Mouse (Mus musculus) central nervous system, embryonic 11.5 days (tissue): Measurements from ENCODE around the gene Olfr808. TPM values are rescaled to one million over a fixed set of nuclear protein-coding genes. Genes with fewer than 3 reads are reported as not detected.

Experiments
- polyA plus RNA-seq: library from polyadenylated mRNA; depleted of rRNA; stranded (reverse); fragments of >200 nt; gene quantifications from 2 replicates; pipeline ENCODE4 v1.2.3, GENCODE M21; 2012; rRNA removed

Gene Olfr808
- not detected in 2 replicates for polyA plus RNA-seq

GRCm38 (mm10) chr10:129765182-129765581 lies at the start of gene Olfr808:
Gene Olfr808 (plus strand): TSS chr10:129765482.

GRCm38 (mm10) chr10:129729275-129729674 lies 36.0 kb upstream of the Olfr808 start, which contains the start of gene Olfr805:
Gene Olfr805 (minus strand): TSS chr10:129729375.

DNA sequence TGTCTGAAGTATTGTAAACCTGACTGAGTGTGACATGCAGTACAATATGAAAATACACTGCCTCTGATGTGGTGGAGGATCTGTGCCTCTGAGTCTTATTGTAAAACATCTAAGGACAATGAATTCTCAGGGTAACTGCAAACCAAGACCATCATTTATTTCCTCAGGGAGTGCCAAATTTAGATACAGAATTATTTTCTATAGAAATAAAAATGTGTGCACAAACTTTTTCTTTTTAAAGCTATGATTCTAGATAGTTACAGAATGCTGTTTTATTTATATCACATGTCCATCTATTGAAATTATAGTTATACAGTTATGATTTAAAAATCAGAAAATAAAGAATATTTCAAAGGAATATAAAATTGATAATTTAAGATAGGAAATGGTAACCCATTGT lies 23.5 kb upstream of the Olfr808 start, which contains the start of gene Olfr806:
TSS of gene Olfr806 (minus strand) at position 101 of the 400 bp plus-strand sequence.

GRCm38 (mm10) chr10:129757693-129758092 lies 7.6 kb upstream of the Olfr808 start, which contains the start of gene Olfr807:
Gene Olfr807 (minus strand): TSS chr10:129757793.

DNA sequence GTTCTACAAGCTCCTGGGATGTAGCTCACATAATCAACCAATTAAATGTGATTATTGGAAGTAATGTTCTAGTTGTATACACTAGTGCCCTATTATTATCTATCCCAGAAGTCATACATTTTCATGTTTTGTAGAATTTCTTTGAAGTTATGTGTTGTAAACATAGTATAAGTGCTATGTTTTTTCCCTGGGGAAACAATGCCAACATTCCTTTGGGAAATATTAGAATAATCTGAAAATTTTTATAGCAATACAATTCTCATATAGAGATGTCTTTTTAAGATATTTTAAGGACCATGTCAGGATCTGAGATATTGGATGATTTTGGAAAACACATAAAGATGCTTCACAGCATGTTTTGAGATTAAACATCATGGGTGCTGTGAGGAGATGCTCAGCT lies 9.1 kb downstream of the Olfr808 start, which contains the start of gene Olfr809:
TSS of gene Olfr809 (plus strand) at position 301 of the 400 bp plus-strand sequence.

GRCm38 (mm10) chr10:129794817-129795216 lies 29.5 kb downstream of the Olfr808 start, which contains the start of gene Olfr810:
Gene Olfr810 (minus strand): TSS chr10:129794917.

DNA sequence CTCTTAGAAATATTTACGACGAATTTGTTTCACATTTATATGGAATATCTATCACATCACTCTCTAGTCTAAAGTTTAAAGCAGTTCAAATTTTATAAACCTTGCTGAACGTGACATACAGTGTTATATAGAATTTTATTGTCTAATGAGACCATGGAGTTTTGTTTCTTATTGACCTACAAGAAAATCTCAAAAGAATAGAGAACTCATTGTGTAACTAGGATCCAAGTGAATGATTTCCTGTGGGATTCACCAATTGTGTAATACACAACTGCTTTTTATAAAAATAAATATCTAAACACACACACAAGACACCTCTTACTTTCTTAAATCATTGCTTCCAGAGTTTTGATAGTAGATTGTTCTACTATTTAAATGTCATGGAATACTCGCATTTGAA lies 39.0 kb downstream of the Olfr808 start, which contains the start of gene Olfr811:
TSS of gene Olfr811 (minus strand) at position 101 of the 400 bp plus-strand sequence.

Other genes starting within 250 kb of the Olfr808 start
- gene Olfr791, start 243.7 kb upstream of the Olfr808 start, polyA plus RNA-seq = not detected in 2 replicates
- gene Olfr792, start 226.3 kb upstream of the Olfr808 start, polyA plus RNA-seq = not detected in 2 replicates
- not detected in 2 replicates for gene Olfr794, start 197.8 kb upstream of the Olfr808 start, polyA plus RNA-seq
- not detected in 2 replicates for gene Olfr796, start 152.9 kb upstream of the Olfr808 start, polyA plus RNA-seq
- not detected in 2 replicates for gene Olfr798, start 137.5 kb upstream of the Olfr808 start, polyA plus RNA-seq
- gene Olfr799, start 128.0 kb upstream of the Olfr808 start, polyA plus RNA-seq = not detected in 2 replicates
- gene Olfr800, start 107.8 kb upstream of the Olfr808 start, polyA plus RNA-seq = not detected in 2 replicates
- not detected in 2 replicates for gene Olfr801, start 91.6 kb upstream of the Olfr808 start, polyA plus RNA-seq
- not detected in 2 replicates for gene Olfr802, start 77.3 kb upstream of the Olfr808 start, polyA plus RNA-seq
- gene Olfr803, start 71.2 kb upstream of the Olfr808 start, polyA plus RNA-seq = not detected in 2 replicates
- gene Olfr804, start 62.3 kb upstream of the Olfr808 start, polyA plus RNA-seq = not detected in 2 replicates
- gene Olfr805, start 36.1 kb upstream of the Olfr808 start, polyA plus RNA-seq = not detected in 2 replicates
- gene Olfr806, start 23.6 kb upstream of the Olfr808 start, polyA plus RNA-seq = not detected in 2 replicates
- not detected in 2 replicates for gene Olfr807, start 7.7 kb upstream of the Olfr808 start, polyA plus RNA-seq
- gene Olfr809, start 9.2 kb downstream of the Olfr808 start, polyA plus RNA-seq = not detected in 2 replicates
- not detected in 2 replicates for gene Olfr810, start 29.4 kb downstream of the Olfr808 start, polyA plus RNA-seq
- gene Olfr811, start 38.9 kb downstream of the Olfr808 start, polyA plus RNA-seq = not detected in 2 replicates
- gene Olfr812, start 80.6 kb downstream of the Olfr808 start, polyA plus RNA-seq = not detected in 2 replicates
- gene Olfr813, start 89.9 kb downstream of the Olfr808 start, polyA plus RNA-seq = not detected in 2 replicates
- not detected in 2 replicates for gene Olfr814, start 114.4 kb downstream of the Olfr808 start, polyA plus RNA-seq
- gene Olfr815, start 140.4 kb downstream of the Olfr808 start, polyA plus RNA-seq = not detected in 2 replicates
- not detected in 2 replicates for gene Olfr816, start 150.1 kb downstream of the Olfr808 start, polyA plus RNA-seq
- gene Olfr818, start 183.6 kb downstream of the Olfr808 start, polyA plus RNA-seq = not detected in 2 replicates
- not detected in 2 replicates for gene Olfr819, start 201.8 kb downstream of the Olfr808 start, polyA plus RNA-seq
- gene Olfr247, start 210.7 kb downstream of the Olfr808 start, polyA plus RNA-seq = not detected in 2 replicates
- not detected in 2 replicates for gene Gm10310, start 219.6 kb downstream of the Olfr808 start, polyA plus RNA-seq
- not detected in 2 replicates for gene Olfr820, start 247.1 kb downstream of the Olfr808 start, polyA plus RNA-seq